Mouse (Mus musculus): ENCODE results near the gene Cd2ap.
A peak's percentile ranks its signal among the peaks of the same experiment; 100 is the strongest.

Cd2ap gene

GRCm38 (mm10) chr17:42860370-42860769, 16.1 kb downstream of the Cd2ap start:
- no peak for DNase-seq (ENCODE audit: low read depth, low spot score)

- no peak for DNase-seq (ENCODE audit: low read depth, low spot score)
Measured at GRCm38 (mm10) chr17:42857506-42857905, 19.0 kb downstream of the Cd2ap start.

- no peak for DNase-seq (ENCODE audit: low read depth, low spot score)
Measured at GRCm38 (mm10) chr17:42847108-42847507, 29.4 kb downstream of the Cd2ap start.

- no peak for DNase-seq (ENCODE audit: low read depth, low spot score)
Measured at GRCm38 (mm10) chr17:42837193-42837592, 39.3 kb downstream of the Cd2ap start.

- no peak for DNase-seq (ENCODE audit: low read depth, low spot score)
Measured at GRCm38 (mm10) chr17:42822787-42823186, 53.7 kb downstream of the Cd2ap start.

- DNase-seq (ENCODE audit: low read depth, low spot score), result no peak
Measured at GRCm38 (mm10) chr17:42815374-42815773, 61.1 kb downstream of the Cd2ap start.

- no peak for DNase-seq (ENCODE audit: low read depth, low spot score)
Measured at GRCm38 (mm10) chr17:42792412-42792975, 84.0 kb downstream of the Cd2ap start.

GRCm38 (mm10) chr17:42790787-42791186, 85.7 kb downstream of the Cd2ap start:
- DNase-seq (ENCODE audit: low read depth, low spot score), result no peak

GRCm38 (mm10) chr17:42789723-42790122, 86.7 kb downstream of the Cd2ap start:
- no peak for DNase-seq (ENCODE audit: low read depth, low spot score)

- no peak for DNase-seq (ENCODE audit: low read depth, low spot score)
Measured at GRCm38 (mm10) chr17:42788686-42789453, 87.6 kb downstream of the Cd2ap start.

GRCm38 (mm10) chr17:42782156-42782757, 94.2 kb downstream of the Cd2ap start:
- DNase-seq (ENCODE audit: low read depth, low spot score), result peak; percentile 28

- no peak for DNase-seq (ENCODE audit: low read depth, low spot score)
Measured at GRCm38 (mm10) chr17:42753791-42754190, 122.7 kb downstream of the Cd2ap start.

- no peak for DNase-seq (ENCODE audit: low read depth, low spot score)
Measured at GRCm38 (mm10) chr17:42752173-42752572, 124.3 kb downstream of the Cd2ap start.

GRCm38 (mm10) chr17:42745657-42746420, 130.6 kb downstream of the Cd2ap start:
- DNase-seq (ENCODE audit: low read depth, low spot score), result no peak
